Mouse (Mus musculus): ENCODE results near the gene Rab1a. TPM values are rescaled to one million over a fixed set of nuclear protein-coding genes. Genes with fewer than 3 reads are reported as not detected.
A peak's percentile ranks its signal among the peaks of the same experiment; 100 is the strongest.

The Rab1a gene
- polyA plus RNA-seq, 1 experiment from 2014 or later: 368 TPM

DNA sequence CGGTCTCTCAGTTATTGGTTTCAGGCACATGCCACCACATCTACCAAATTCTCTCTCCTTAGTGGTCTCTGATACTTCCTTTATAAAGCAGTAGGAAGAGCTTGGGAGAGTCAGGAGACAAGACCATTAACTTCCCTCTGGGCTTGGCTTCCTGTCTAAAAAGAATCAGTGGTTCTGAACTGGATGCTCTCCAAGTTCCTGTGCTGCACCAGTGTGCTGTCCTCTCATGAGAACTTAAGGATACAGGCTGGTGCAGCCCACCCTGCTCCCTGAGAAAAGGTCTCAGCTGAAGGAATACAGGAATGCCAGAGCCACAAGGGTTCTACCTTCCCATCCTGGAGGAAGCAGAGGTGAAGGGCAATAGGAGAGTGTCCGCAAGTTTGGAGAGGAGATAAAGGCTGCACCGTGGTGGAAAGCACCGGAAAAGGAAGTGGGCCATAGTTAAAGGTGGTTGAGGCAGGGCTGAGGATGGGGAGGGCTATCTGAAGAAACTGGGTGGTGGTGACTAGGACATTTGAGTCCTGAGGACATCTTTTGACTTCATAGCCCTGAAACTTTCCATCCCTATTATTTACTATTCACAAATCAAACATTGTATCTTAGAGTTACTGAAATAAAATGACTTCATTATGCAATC lies 8.0 kb upstream of the Rab1a start:
- H3K27me3 ChIP-seq (replicated peaks; ENCODE audit: control insufficient read depth, insufficient read depth, low read length): no peaks in the 10 kb centered on the region
- no peaks in the 10 kb centered on the region for H3K4me1 ChIP-seq (ENCODE audit: control insufficient read depth, insufficient read depth, low read length)
- WGBS: 89% methylated on average over 4 of the region's 4 CpGs
- no peaks in the 10 kb centered on the region for H3K9me3 ChIP-seq (ENCODE audit: control insufficient read depth, low read length)
- H3K36me3 ChIP-seq (ENCODE audit: control insufficient read depth, insufficient read depth, low read length): no peaks in the 10 kb centered on the region
- H3K27ac ChIP-seq (ENCODE audit: low read length): no peak overlapping the region; the same call in 1 of the 2 replicates
- H3K4me2 ChIP-seq (ENCODE audit: low read depth, low read length): no peak overlapping the region
- no peak overlapping the region for H3K9ac ChIP-seq (ENCODE audit: low read depth, low read length)
- no peak overlapping the region for H3K4me3 ChIP-seq (ENCODE audit: low read length)
- ATAC-seq: no peak

DNA sequence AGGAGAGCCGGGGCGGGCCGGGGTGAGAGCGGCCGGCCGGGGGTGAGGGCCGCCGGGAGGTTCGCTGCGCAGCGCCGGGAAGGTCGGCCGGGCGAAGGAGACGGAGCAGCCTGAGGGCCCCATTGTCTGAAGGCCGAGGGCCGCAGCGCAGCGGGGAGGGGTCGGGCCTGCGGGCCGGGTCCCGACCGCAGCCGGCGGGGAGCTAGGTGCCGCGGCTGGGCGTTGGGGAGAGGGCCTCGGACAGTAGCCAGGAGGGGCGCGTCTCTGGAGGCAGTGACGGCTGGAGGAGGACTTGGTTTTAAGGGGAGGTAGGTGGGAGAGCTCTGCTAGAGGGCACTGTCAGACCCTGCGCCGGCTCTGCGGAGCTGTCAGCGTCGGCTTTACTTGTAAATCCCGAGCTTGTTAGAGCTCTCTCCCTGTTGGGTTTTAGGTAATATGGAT lies 449 bp downstream of the Rab1a start:
- H3K4me2 ChIP-seq (ENCODE audit: low read depth, low read length): peak overlapping the region; percentile 75
- peak overlapping the region; percentile 99 for H3K4me3 ChIP-seq (ENCODE audit: low read length)
- no peaks in the 10 kb centered on the region for H3K36me3 ChIP-seq (ENCODE audit: control insufficient read depth, insufficient read depth, low read length)
- H3K9me3 ChIP-seq (ENCODE audit: control insufficient read depth, low read length): no peaks in the 10 kb centered on the region
- H3K4me1 ChIP-seq (ENCODE audit: control insufficient read depth, insufficient read depth, low read length): peaks cover 30% of the 10 kb centered on the region
- H3K9ac ChIP-seq (ENCODE audit: low read depth, low read length): peak overlapping the region; percentile 100
- ATAC-seq: peak; percentile 9
- H3K27ac ChIP-seq (ENCODE audit: low read length): peak overlapping the region; percentile 98
- H3K27me3 ChIP-seq (replicated peaks; ENCODE audit: control insufficient read depth, insufficient read depth, low read length): no peaks in the 10 kb centered on the region
- WGBS: under 1% methylated on average over 40 of the region's 40 CpGs

DNA sequence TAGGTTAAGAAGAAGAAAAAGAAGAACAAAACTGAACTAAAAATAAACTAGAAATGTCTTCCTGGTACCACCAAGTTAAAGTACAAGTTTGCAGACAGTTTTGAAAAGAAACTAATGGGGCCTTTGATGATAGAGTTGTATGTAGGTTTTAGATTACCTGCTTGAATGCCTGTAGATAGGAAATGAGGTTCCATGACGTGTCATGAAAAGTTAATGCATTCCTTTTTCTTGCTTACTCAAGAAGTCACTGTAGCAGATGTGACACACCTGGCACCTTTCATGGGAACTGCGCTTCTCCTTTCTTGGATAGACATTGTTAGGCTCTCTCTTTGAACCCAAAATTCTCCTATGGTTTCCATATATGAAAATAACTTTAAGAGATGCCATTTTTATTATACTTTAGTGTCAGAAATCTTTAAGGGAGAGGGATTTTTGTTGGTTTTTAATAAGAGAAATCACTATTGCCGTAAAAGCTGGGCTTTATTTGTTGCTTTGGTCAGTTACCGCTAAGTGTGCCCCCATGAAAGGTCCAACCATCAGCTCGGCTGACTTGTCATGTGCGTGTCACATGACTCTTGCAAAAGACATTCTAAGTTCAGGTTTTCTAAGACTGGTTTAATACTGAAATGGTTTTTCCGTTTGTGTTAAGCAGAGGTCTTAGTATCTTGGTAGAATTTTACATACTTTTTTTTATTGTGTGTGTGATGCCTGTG lies 1.2 kb downstream of the Rab1a start:
- Histone ChIP-seq H3K4me2 (ENCODE audit: low read depth, low read length) (peak overlapping the region; percentile 75), H3K27me3 (replicated peaks; ENCODE audit: control insufficient read depth, insufficient read depth, low read length) (no peaks in the 10 kb centered on the region), H3K9me3 (ENCODE audit: control insufficient read depth, low read length) (no peaks in the 10 kb centered on the region), H3K9ac (ENCODE audit: low read depth, low read length) (peak overlapping the region; percentile 100), H3K4me3 (ENCODE audit: low read length) (peak overlapping the region; percentile 99), H3K4me1 (ENCODE audit: control insufficient read depth, insufficient read depth, low read length) (peaks cover 32% of the 10 kb centered on the region), H3K36me3 (ENCODE audit: control insufficient read depth, insufficient read depth, low read length) (no peaks in the 10 kb centered on the region), H3K27ac (ENCODE audit: low read length) (peak overlapping the region; percentile 98)
- WGBS: 35% methylated on average over 7 of the region's 7 CpGs
- ATAC-seq: no peak

DNA sequence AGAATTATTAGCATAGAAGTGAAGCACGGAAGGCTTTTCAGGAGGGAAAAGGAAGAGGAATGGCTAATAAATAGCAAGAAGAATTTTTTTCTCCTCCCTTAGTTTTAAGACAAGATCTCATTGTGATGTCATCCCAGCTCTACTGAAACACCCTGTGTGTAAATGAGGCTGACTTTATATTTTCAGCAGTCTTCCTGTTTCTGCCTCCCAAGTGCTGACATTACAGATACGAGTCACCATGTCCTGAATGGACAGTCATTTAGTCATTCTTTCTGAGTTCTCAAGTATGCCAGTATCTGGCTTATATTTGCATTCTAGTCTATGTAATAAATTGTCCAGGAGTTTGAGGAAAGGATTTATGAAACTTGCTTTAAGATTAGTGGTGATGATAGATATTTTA lies 3.1 kb downstream of the Rab1a start:
- WGBS: 60% methylated on average over 2 of the region's 2 CpGs
- no peaks in the 10 kb centered on the region for H3K27me3 ChIP-seq (replicated peaks; ENCODE audit: control insufficient read depth, insufficient read depth, low read length)
- H3K27ac ChIP-seq (ENCODE audit: low read length): 0 out of 2 replicates have a peak overlapping the region, but pooled peaks have one; percentile 11
- 0 out of 2 replicates have a peak overlapping the region, but pooled peaks have one; percentile 13 for H3K4me3 ChIP-seq (ENCODE audit: low read length)
- H3K4me2 ChIP-seq (ENCODE audit: low read depth, low read length): peak overlapping the region; percentile 17; the same call in 1 of the 2 replicates
- no peak overlapping the region for H3K9ac ChIP-seq (ENCODE audit: low read depth, low read length)
- no peak for ATAC-seq
- no peaks in the 10 kb centered on the region for H3K36me3 ChIP-seq (ENCODE audit: control insufficient read depth, insufficient read depth, low read length)
- no peaks in the 10 kb centered on the region for H3K9me3 ChIP-seq (ENCODE audit: control insufficient read depth, low read length)
- H3K4me1 ChIP-seq (ENCODE audit: control insufficient read depth, insufficient read depth, low read length): peaks cover 32% of the 10 kb centered on the region

DNA sequence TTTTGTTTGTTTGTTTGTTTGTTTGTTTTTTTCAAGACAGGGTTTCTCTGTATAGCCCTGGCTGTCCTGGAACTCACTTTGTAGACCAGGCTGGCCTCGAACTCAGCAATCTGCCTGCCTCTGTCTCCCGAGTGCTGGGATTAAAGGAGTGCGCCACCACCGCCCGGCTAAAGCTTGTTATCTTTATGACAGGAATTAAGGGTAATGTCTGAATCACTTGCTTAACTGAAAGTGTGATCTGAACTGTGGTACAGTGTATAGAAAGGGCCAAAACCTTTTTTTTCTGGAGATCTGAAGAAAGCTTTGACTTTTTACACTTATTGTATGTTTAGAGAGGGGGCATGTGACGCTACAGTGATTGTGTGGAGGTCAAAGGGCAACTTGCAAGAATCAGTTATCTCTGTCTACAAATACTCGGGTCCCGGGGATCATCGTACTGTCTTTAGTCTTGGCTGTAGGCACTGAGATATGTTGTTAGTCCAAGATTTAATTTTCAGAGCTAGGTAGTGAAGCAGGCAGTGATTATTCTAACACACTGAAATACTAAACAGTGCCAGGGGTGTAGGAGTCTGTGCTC lies 3.7 kb downstream of the Rab1a start:
- Histone ChIP-seq H3K27me3 (replicated peaks; ENCODE audit: control insufficient read depth, insufficient read depth, low read length) (no peaks in the 10 kb centered on the region), H3K4me1 (ENCODE audit: control insufficient read depth, insufficient read depth, low read length) (peaks cover 35% of the 10 kb centered on the region), H3K4me2 (ENCODE audit: low read depth, low read length) (peak overlapping the region; percentile 7; the same call in 1 of the 2 replicates), H3K9me3 (ENCODE audit: control insufficient read depth, low read length) (no peaks in the 10 kb centered on the region), H3K4me3 (ENCODE audit: low read length) (no peak overlapping the region), H3K27ac (ENCODE audit: low read length) (no peak overlapping the region), H3K36me3 (ENCODE audit: control insufficient read depth, insufficient read depth, low read length) (no peaks in the 10 kb centered on the region), H3K9ac (ENCODE audit: low read depth, low read length) (no peak overlapping the region)
- WGBS: 48% methylated on average over 9 of the region's 9 CpGs
- no peak for ATAC-seq

DNA sequence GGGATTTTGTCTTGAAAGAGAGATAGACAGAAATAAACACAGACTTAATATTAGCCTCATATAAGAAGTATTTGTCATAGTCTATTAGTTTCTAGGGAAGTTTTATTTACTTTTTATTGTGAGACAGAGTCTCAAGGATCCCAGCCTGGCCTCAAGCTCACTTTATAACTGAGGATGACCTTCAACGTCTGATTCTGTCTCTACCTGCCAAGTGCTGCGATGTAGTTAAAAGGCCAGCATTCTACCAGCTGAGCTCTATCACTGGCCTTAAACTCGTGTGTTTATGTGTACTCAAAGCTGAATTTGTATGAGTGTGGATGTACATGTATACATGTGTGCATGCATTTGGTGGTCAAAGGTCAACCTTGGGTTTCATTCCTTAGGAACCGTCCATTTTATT lies 4.3 kb downstream of the Rab1a start:
- no peak for ATAC-seq
- Histone ChIP-seq H3K4me3 (ENCODE audit: low read length) (no peak overlapping the region), H3K9ac (ENCODE audit: low read depth, low read length) (no peak overlapping the region), H3K36me3 (ENCODE audit: control insufficient read depth, insufficient read depth, low read length) (no peaks in the 10 kb centered on the region), H3K4me2 (ENCODE audit: low read depth, low read length) (no peak overlapping the region), H3K4me1 (ENCODE audit: control insufficient read depth, insufficient read depth, low read length) (peaks cover 38% of the 10 kb centered on the region), H3K9me3 (ENCODE audit: control insufficient read depth, low read length) (no peaks in the 10 kb centered on the region), H3K27me3 (replicated peaks; ENCODE audit: control insufficient read depth, insufficient read depth, low read length) (no peaks in the 10 kb centered on the region), H3K27ac (ENCODE audit: low read length) (no peak overlapping the region)
- WGBS: 49% methylated on average over 4 of the region's 4 CpGs

DNA sequence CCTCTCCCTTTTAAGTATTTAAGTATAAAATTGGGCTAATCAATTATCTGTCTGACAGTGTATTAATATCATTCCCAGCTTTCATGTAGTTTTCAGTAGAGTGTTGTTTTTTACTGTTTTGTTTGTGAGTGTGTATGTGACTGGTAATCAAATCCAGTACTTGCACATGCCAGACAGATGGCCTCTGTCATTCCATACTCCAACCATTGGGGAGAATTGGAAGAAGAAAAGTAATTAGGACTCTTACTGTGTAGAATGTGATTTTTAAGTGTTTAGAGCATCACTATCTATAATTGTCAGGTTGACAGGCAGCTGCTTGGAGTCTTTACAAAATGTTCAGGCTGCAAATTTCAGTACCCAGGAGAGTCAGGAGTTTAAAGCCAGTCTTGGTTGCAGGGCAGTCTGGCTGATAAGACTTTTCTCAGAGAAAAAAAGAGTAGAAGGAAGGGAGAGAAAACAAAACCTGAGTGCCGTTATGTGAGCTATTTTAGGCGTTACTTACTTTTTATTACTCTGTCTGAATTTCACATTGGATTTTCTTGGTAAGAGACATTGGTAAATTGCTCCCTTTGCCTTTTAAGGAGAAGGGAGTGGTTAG lies 5.5 kb downstream of the Rab1a start:
- no peaks in the 10 kb centered on the region for H3K36me3 ChIP-seq (ENCODE audit: control insufficient read depth, insufficient read depth, low read length)
- no peak overlapping the region for H3K27ac ChIP-seq (ENCODE audit: low read length)
- H3K9ac ChIP-seq (ENCODE audit: low read depth, low read length): no peak overlapping the region
- no peaks in the 10 kb centered on the region for H3K27me3 ChIP-seq (replicated peaks; ENCODE audit: control insufficient read depth, insufficient read depth, low read length)
- WGBS: 49% methylated on average over 2 of the region's 2 CpGs
- H3K4me3 ChIP-seq (ENCODE audit: low read length): no peak overlapping the region
- H3K9me3 ChIP-seq (ENCODE audit: control insufficient read depth, low read length): no peaks in the 10 kb centered on the region
- H3K4me1 ChIP-seq (ENCODE audit: control insufficient read depth, insufficient read depth, low read length): peaks cover 46% of the 10 kb centered on the region
- ATAC-seq: no peak
- no peak overlapping the region for H3K4me2 ChIP-seq (ENCODE audit: low read depth, low read length)

DNA sequence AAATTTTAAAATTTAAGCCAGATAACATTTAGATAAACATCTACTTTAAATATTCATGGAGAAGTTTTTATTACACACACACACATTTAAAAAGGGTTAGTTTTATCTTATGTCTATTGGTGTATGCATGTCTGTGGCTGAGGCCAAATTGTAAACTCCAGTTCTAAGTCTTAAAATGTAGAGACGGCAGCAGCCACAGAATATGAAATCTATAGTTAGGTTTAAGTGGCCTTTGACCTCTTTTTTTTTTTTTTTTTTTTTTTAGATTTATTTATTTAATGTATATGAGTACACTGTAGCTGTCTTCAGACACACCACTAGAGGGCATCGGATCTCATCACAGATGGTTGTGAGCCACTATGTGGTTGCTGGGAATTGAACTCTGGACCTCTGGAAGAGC lies 6.4 kb downstream of the Rab1a start:
- Histone ChIP-seq H3K9me3 (ENCODE audit: control insufficient read depth, low read length) (no peaks in the 10 kb centered on the region), H3K4me3 (ENCODE audit: low read length) (no peak overlapping the region), H3K4me2 (ENCODE audit: low read depth, low read length) (no peak overlapping the region), H3K27ac (ENCODE audit: low read length) (no peak overlapping the region), H3K4me1 (ENCODE audit: control insufficient read depth, insufficient read depth, low read length) (peaks cover 45% of the 10 kb centered on the region), H3K36me3 (ENCODE audit: control insufficient read depth, insufficient read depth, low read length) (no peaks in the 10 kb centered on the region), H3K9ac (ENCODE audit: low read depth, low read length) (no peak overlapping the region), H3K27me3 (replicated peaks; ENCODE audit: control insufficient read depth, insufficient read depth, low read length) (no peaks in the 10 kb centered on the region)
- WGBS: 73% methylated on average over 2 of the region's 2 CpGs
- ATAC-seq: no peak

DNA sequence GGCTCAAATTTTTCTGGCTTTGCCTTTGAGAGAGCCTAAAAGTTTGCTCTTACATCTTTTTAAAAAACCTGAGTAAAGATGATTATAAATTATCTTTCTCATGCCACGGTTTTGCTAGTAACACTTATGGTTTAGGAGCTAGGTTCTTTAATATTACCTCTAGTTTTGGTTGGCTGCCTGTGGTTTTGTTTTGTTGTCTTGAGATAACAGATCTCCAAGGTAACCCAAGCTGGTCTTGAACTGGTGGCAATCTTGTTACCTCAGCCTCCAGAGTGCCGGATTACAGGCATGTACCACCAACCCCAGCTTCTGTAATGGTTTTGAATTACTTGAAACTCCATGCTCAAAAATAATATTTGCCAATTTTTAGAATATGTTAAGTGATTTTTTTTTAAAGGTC lies 10.6 kb downstream of the Rab1a start:
- no peak overlapping the region for H3K27ac ChIP-seq (ENCODE audit: low read length)
- H3K4me1 ChIP-seq (ENCODE audit: control insufficient read depth, insufficient read depth, low read length): peaks cover 15% of the 10 kb centered on the region
- no peaks in the 10 kb centered on the region for H3K27me3 ChIP-seq (replicated peaks; ENCODE audit: control insufficient read depth, insufficient read depth, low read length)
- no peak overlapping the region for H3K9ac ChIP-seq (ENCODE audit: low read depth, low read length)
- H3K36me3 ChIP-seq (ENCODE audit: control insufficient read depth, insufficient read depth, low read length): peaks cover 5% of the 10 kb centered on the region; the same call in 1 of the 2 replicates
- H3K4me2 ChIP-seq (ENCODE audit: low read depth, low read length): no peak overlapping the region
- no peak overlapping the region for H3K4me3 ChIP-seq (ENCODE audit: low read length)
- H3K9me3 ChIP-seq (ENCODE audit: control insufficient read depth, low read length): no peaks in the 10 kb centered on the region
- 73% methylated on average over 2 of the region's 2 CpGs for WGBS
- ATAC-seq: no peak
